Mouse (Mus musculus): Measurements from ENCODE around the gene 9130023H24Rik. TPM values are rescaled to one million over a fixed set of nuclear protein-coding genes. Genes with fewer than 3 reads are reported as not detected.

9130023H24Rik gene
- total and polyA plus RNA-seq, 3 experiments = 2.1 to 3.2 (median 2.2) TPM

DNA sequence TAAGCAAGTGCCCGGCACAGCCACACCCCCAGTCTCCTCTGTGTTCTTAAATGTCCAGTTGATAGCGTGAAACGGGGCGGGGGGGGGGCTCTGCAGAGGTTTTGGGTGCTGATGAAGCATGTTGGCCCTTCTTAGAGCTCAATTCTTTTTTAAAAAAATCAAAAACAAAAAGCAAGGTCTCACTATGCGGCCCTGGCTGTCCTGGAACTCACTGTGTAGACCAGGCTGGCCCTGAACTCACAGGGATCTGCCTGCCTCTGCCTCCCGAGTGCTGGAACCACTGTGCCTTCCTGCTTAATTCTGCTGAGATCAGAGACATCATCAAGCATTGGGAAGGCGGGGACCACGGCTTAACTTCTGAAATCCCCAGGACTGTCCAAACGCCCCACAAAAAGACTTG, 36.2 kb downstream of the 9130023H24Rik start:
- Histone ChIP-seq H3K9me3 (replicated peaks; ENCODE audit: low read length) (peaks cover 4% of the 10 kb centered on the region), H3K27me3 (replicated peaks) (peaks cover 27% of the 10 kb centered on the region), H3K27ac (ENCODE audit: insufficient read depth, low read depth) (no peak overlapping the region), H3K4me3 (replicated peaks in 1 of 3; ENCODE audit: low read depth in 2 of 3, low read length in 2 of 3, poor library complexity in 1 of 3) (no peak overlapping the region), H3K36me3 (replicated peaks in 1 of 2; ENCODE audit: control insufficient read depth in 1 of 2, insufficient read depth in 1 of 2, low read length in 1 of 2) (no peaks in the 10 kb centered on the region), H3K9ac (ENCODE audit: insufficient read depth, low read depth) (no peak overlapping the region), H3K4me1 (ENCODE audit: control insufficient read depth in 1 of 2, insufficient read depth in 2 of 2) (no peaks in the 10 kb centered on the region; a peak in 1 of 4 replicates), H3K79me2 (replicated peaks; ENCODE audit: control insufficient read depth, extremely low read depth, insufficient read depth, poor library complexity, severe bottlenecking) (no peaks in the 10 kb centered on the region), H3K4me2 (ENCODE audit: insufficient read depth, low read depth, poor library complexity, severe bottlenecking) (no peak overlapping the region)
- no peak for DNase-seq (ENCODE audit: extremely low read depth)
- dilution Hi-C loops (cut with MboI; ENCODE audit: extremely low pct_ligation_motif_present, extremely low pct_unique_long_range_greater_than_20kb, low sequenced_read_pairs) (no loop called here), in situ Hi-C loops (cut with MboI; ENCODE audit: low pct_ligation_motif_present, low pct_unique_long_range_greater_than_20kb, low sequenced_read_pairs) (loop anchor here (10.0 kb wide), 1 partner anchor 207 kb away; the partner anchor contains the start of gene Pycard)
- TF ChIP-seq ZNF384 (IDR thresholded peaks at IDR 0.05; ENCODE audit: low read depth, low read length) = no peak
- no peak for TF ChIP-seq POLR2A (IDR thresholded peaks at IDR 0.05; ENCODE audit: low read depth, low read length)
- TF ChIP-seq HCFC1 (IDR thresholded peaks at IDR 0.05; ENCODE audit: low read depth, low read length) = no peak
- no peak for TF ChIP-seq PAX5 (IDR thresholded peaks at IDR 0.05; ENCODE audit: low read length)
- no peak for TF ChIP-seq E2F4 (IDR thresholded peaks at IDR 0.05; ENCODE audit: insufficient replicate concordance, low read depth, low read length)
- TF ChIP-seq SMC3 (IDR thresholded peaks at IDR 0.05; ENCODE audit: low read depth, low read length) = no peak
- TF ChIP-seq MYC (IDR thresholded peaks at IDR 0.05; ENCODE audit: low read depth, low read length) = no peak
- no peak for TF ChIP-seq USF2 (conservative IDR thresholded peaks at IDR 0.05; ENCODE audit: low read depth, low read length)
- TF ChIP-seq TCF12 (IDR thresholded peaks at IDR 0.05; ENCODE audit: low read depth, low read length) = no peak
- no peak for TF ChIP-seq MAZ (IDR thresholded peaks at IDR 0.05; ENCODE audit: low read depth, low read length)
- TF ChIP-seq CHD1 (IDR thresholded peaks at IDR 0.05; ENCODE audit: low read depth, low read length) = no peak
- TF ChIP-seq GABPA (IDR thresholded peaks at IDR 0.05; ENCODE audit: insufficient replicate concordance, low read depth, low read length) = no peak
- TF ChIP-seq MEF2A (IDR thresholded peaks at IDR 0.05; ENCODE audit: borderline replicate concordance, low read depth, low read length) = no peak
- TF ChIP-seq KAT2A (IDR thresholded peaks at IDR 0.05; ENCODE audit: insufficient replicate concordance, low read length) = no peak
- TF ChIP-seq EP300 (IDR thresholded peaks at IDR 0.05; ENCODE audit: low read length) = no peak
- no peak for TF ChIP-seq TBP (conservative IDR thresholded peaks at IDR 0.05; ENCODE audit: low read depth, low read length)
- TF ChIP-seq JUN (IDR thresholded peaks at IDR 0.05; ENCODE audit: insufficient read depth, low read depth, low read length) = no peak

Other genes with a start within 250 kb of the 9130023H24Rik start
- 51.1 and 52.5 TPM in 2 replicates for gene Pycard, start 244.2 kb downstream of the 9130023H24Rik start, total RNA-seq (2012; rRNA removed)
- gene Pycard, start 244.2 kb downstream of the 9130023H24Rik start, total RNA-seq (2014; rRNA removed) = 5.1 and 5.3 TPM in 2 replicates
- gene Pycard, start 244.2 kb downstream of the 9130023H24Rik start, polyA plus RNA-seq (2012; ENCODE audit: insufficient read length, low read depth) = 8.1 and 10.3 TPM in 2 replicates
- gene Trim72, start 234.1 kb downstream of the 9130023H24Rik start, total RNA-seq (2012; rRNA removed) = 0.13 TPM in 1 of 2 replicates, not detected in the other
- gene Trim72, start 234.1 kb downstream of the 9130023H24Rik start, total RNA-seq (2014; rRNA removed) = not detected in 2 replicates
- not detected in 2 replicates for gene Trim72, start 234.1 kb downstream of the 9130023H24Rik start, polyA plus RNA-seq (2012; ENCODE audit: insufficient read length, low read depth)
- gene Itgam, start 175.4 kb downstream of the 9130023H24Rik start, total RNA-seq (2012; rRNA removed) = 0.13 TPM in 2 replicates
- 0.48 and 0.50 TPM in 2 replicates for gene Itgam, start 175.4 kb downstream of the 9130023H24Rik start, total RNA-seq (2014; rRNA removed)
- gene Itgam, start 175.4 kb downstream of the 9130023H24Rik start, polyA plus RNA-seq (2012; ENCODE audit: insufficient read length, low read depth) = 1.1 TPM in 2 replicates
- gene Gm49368, start 175.3 kb downstream of the 9130023H24Rik start, total RNA-seq (2012; rRNA removed) = not detected in 2 replicates
- not detected in 2 replicates for gene Gm49368, start 175.3 kb downstream of the 9130023H24Rik start, total RNA-seq (2014; rRNA removed)
- gene Gm49368, start 175.3 kb downstream of the 9130023H24Rik start, polyA plus RNA-seq (2012; ENCODE audit: insufficient read length, low read depth) = not detected in 2 replicates
- gene Itgax, start 108.5 kb downstream of the 9130023H24Rik start, total RNA-seq (2012; rRNA removed) = 0.17 and 0.21 TPM in 2 replicates
- 0.26 and 0.51 TPM in 2 replicates for gene Itgax, start 108.5 kb downstream of the 9130023H24Rik start, total RNA-seq (2014; rRNA removed)
- gene Itgax, start 108.5 kb downstream of the 9130023H24Rik start, polyA plus RNA-seq (2012; ENCODE audit: insufficient read length, low read depth) = 0.93 and 0.99 TPM in 2 replicates
- gene Itgad, start 83.7 kb downstream of the 9130023H24Rik start, total RNA-seq (2012; rRNA removed) = not detected in 2 replicates
- not detected in 2 replicates for gene Itgad, start 83.7 kb downstream of the 9130023H24Rik start, total RNA-seq (2014; rRNA removed)
- not detected in 2 replicates for gene Itgad, start 83.7 kb downstream of the 9130023H24Rik start, polyA plus RNA-seq (2012; ENCODE audit: insufficient read length, low read depth)
- gene Cox6a2, start 31.6 kb downstream of the 9130023H24Rik start, total RNA-seq (2012; rRNA removed) = 1.0 and 4.1 TPM in 2 replicates
- gene Cox6a2, start 31.6 kb downstream of the 9130023H24Rik start, total RNA-seq (2014; rRNA removed) = 0.43 and 1.1 TPM in 2 replicates
- gene Cox6a2, start 31.6 kb downstream of the 9130023H24Rik start, polyA plus RNA-seq (2012; ENCODE audit: insufficient read length, low read depth) = 0.70 and 0.98 TPM in 2 replicates
- gene Armc5, start 689 bp downstream of the 9130023H24Rik start, total RNA-seq (2012; rRNA removed) = 10.7 and 11.6 TPM in 2 replicates
- 5.0 and 6.0 TPM in 2 replicates for gene Armc5, start 689 bp downstream of the 9130023H24Rik start, total RNA-seq (2014; rRNA removed)
- gene Armc5, start 689 bp downstream of the 9130023H24Rik start, polyA plus RNA-seq (2012; ENCODE audit: insufficient read length, low read depth) = 12.2 and 14.4 TPM in 2 replicates
- gene Tgfb1i1, start 8.8 kb upstream of the 9130023H24Rik start, total RNA-seq (2012; rRNA removed) = 0.17 TPM in 1 of 2 replicates, not detected in the other
- gene Tgfb1i1, start 8.8 kb upstream of the 9130023H24Rik start, total RNA-seq (2014; rRNA removed) = not detected in 2 replicates
- gene Tgfb1i1, start 8.8 kb upstream of the 9130023H24Rik start, polyA plus RNA-seq (2012; ENCODE audit: insufficient read length, low read depth) = 0.36 and 0.55 TPM in 2 replicates
- gene Slc5a2, start 27.6 kb upstream of the 9130023H24Rik start, total RNA-seq (2012; rRNA removed) = 0.21 and 0.25 TPM in 2 replicates
- not detected in 2 replicates for gene Slc5a2, start 27.6 kb upstream of the 9130023H24Rik start, total RNA-seq (2014; rRNA removed)
- not detected in 2 replicates for gene Slc5a2, start 27.6 kb upstream of the 9130023H24Rik start, polyA plus RNA-seq (2012; ENCODE audit: insufficient read length, low read depth)
- gene BC017158, start 60.1 kb upstream of the 9130023H24Rik start, total RNA-seq (2012; rRNA removed) = 6.1 and 8.1 TPM in 2 replicates
- gene BC017158, start 60.1 kb upstream of the 9130023H24Rik start, total RNA-seq (2014; rRNA removed) = 4.7 and 4.9 TPM in 2 replicates
- 11.5 and 14.5 TPM in 2 replicates for gene BC017158, start 60.1 kb upstream of the 9130023H24Rik start, polyA plus RNA-seq (2012; ENCODE audit: insufficient read length, low read depth)
- 7.4 and 11.7 TPM in 2 replicates for gene Rgs10, start 180.7 kb upstream of the 9130023H24Rik start, total RNA-seq (2012; rRNA removed)
- 4.3 and 6.5 TPM in 2 replicates for gene Rgs10, start 180.7 kb upstream of the 9130023H24Rik start, total RNA-seq (2014; rRNA removed)
- 5.4 and 8.3 TPM in 2 replicates for gene Rgs10, start 180.7 kb upstream of the 9130023H24Rik start, polyA plus RNA-seq (2012; ENCODE audit: insufficient read length, low read depth)
- gene Tial1, start 223.7 kb upstream of the 9130023H24Rik start, total RNA-seq (2012; rRNA removed) = 42.6 and 43.2 TPM in 2 replicates
- gene Tial1, start 223.7 kb upstream of the 9130023H24Rik start, total RNA-seq (2014; rRNA removed) = 52.9 and 53.4 TPM in 2 replicates
- 83.8 and 101 TPM in 2 replicates for gene Tial1, start 223.7 kb upstream of the 9130023H24Rik start, polyA plus RNA-seq (2012; ENCODE audit: insufficient read length, low read depth)